Mouse (Mus musculus) right cerebral cortex, postnatal 4 days (tissue): ENCODE data around the gene Wfdc12.
"Not testable (repeated sequence)": the region's sequence is repeated elsewhere in the genome, so short reads cannot be mapped to it uniquely, and the experiment has no call there.

ENCODE experiments used
- DNase-seq: peaks from one replicate; pipeline ENCODE4 v3.0.0-alpha.2; 2022

The Wfdc12 gene

DNA sequence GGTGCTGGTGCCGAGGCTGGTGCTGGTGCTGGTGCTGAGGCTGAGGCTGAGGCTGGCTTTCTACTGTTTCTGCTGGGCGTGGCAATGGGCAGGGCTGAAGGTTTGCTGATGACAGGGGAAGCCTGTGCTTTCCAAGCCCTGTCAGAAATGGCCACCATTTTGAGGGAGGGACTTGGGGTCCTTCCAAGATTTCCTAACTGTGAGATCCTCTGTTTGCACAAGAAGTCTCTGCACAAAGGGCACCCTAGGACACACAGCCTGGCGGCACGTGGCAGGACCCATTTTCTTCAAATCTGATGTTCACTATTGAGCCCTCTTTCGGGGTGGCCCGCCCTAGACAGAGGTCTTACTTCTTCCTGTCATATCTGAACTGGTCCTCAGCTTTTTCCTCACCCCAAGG is at the start of gene Wfdc12:
Gene Wfdc12 (minus strand): TSS at position 33 of the 400 bp plus-strand sequence.
- DNase-seq: no peak

DNA sequence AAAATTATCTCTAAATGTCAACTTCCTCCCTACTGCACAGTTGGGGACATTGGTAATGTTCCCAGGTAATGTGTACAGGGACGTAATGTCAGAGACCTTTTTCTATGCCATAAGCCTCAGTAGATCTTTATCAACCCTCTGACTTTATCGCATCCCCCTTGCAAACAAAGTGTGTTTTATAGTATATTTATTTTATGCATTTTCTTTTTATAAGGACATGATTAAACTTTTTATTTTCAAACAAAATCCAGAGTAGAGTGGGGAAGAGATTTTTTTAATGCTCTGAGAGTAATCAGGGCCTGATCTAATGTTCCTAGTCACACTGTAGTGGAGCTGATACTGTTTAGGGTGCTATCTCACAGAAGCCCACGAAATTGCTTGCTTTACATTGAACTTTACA is 48.0 kb upstream of the Wfdc12 start, which contains the start of gene Svs2:
Gene Svs2 (minus strand): TSS at position 101 of the 400 bp plus-strand sequence.
- DNase-seq: no peak

DNA sequence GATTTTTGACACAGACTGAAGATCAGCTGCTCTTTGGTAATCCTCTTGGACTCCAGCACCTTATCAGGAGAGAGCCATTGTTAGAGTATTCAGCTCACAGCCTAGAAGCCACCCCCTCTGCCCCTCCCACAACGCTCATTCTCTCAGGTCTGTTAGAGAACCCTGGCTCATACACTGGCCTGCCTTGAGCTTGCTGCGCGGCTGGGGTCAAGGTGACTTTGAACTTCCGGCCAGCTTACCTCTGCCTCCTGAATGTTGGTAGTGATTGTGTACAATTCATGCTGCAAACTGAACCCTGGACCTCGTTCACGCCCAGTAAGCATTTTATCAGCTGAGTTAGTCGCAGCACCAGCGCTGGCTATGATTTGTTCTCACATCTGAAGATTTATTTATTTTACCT is 42.3 kb upstream of the Wfdc12 start:
- no peak for DNase-seq

DNA sequence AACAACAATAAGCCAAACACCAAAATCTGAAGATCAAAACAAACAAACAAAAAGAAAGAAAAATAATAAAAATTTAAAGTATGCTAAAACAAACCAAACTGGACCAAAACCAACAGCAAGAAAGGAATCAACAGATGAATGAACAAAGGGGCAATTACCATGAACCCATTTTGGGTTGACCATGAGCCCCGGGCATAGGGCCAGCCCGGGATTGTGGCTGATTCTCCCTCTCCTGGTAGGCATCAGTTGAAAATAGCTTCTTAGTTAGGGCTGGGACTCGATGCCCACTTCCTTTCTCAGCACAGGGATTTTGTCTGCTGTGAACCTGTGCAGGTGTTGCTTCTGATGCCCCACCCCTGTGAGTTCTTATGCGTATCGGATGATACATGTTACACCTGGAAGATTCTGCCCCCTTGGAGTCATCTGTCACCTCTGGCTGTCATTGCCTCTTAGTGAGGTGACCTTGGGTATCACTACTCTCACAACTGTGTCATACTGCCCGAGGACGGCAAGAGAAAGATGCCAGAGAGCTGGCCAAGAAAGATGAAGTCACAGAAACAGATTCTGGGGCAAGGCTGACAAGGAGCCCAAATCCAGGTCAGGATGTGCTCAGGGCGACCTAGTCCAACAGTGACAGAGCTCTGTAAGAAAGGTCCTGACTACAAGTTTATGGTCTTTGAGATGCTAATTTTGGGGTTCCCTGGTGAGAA is 38.1 kb upstream of the Wfdc12 start:
- no peak for DNase-seq

DNA sequence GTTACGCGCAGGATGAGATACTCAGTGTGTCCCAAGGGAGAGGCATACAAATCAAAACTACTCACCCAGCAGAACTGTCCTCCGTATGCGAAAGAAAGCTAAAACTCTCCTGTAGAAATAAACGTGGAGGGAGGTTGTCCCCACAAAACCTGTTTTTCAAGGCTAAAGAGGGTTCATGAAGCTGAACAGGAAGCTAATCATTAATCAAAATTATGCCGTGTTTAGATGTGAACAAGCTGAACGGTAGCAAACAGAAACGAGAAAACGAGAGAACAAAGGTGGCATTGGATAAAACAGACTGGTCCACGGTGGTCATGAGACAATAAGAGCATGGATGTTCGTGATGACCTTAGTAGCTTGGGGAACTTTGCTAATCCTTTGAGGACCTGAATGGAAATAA is 31.1 kb upstream of the Wfdc12 start, which contains the start of gene Wfdc15b:
Gene Wfdc15b (minus strand): TSS at position 139 of the 400 bp plus-strand sequence.
- no peak for DNase-seq

DNA sequence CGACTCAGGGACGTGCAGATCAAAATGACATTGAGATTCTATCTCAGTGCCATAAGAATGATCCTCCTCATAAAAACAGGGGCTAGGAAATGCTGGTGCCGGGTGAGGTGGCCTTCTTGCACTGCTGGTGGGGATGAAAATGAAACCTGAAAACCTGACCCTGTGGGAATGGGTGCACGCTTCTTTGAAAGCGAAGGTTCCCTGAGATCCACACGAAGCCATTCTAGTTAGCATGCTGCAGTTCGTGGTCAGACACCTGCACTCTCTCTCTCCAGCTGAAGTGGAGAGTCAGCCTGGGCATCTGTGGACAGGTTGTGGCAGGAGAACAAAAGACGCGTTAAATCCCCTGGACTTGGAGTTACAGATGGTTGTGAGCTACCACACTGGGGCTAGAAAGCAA is 28.9 kb upstream of the Wfdc12 start:
- no peak for DNase-seq

DNA sequence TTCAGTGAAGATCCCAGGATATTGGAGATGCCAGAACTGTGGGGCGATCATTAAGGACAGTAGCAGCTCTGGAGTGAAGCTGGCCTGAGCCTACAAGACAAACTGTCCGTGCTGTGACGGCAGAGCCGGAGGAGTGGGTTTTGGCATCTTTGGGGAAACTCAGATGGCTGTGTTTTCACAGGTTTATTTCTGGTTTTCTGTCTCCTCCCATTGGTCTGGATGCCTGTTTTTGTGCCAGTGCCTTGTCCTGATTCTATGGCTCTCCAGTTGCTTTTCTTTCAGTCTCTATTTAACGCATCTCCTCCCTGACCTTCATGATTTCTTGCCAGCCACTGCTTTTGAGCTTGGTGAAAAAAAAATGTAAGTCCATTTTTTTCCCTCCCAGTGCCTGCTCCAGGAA is 22.3 kb upstream of the Wfdc12 start:
- no peak for DNase-seq

DNA sequence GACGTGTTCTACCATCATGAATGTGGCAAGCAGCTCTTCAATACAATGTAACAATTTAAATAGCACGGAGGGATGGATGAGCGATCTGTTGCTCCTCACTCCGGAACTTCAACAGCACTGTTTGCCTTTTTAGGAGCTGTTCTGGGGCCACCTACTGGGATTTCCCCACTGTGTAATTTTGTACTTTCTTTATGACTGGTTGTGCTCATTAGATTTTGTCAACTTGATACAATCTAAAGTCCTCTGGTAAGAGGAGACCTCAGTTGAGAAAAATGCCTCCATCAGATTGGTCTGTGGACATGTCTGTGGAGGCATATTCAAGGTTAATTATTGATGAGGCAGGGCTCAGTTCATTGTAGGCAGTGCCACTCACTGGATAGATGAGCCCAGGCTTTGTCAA is 20.5 kb upstream of the Wfdc12 start:
- DNase-seq: no peak

GRCm38 (mm10) chr2:164206676-164207075 is 16.3 kb upstream of the Wfdc12 start:
- DNase-seq: no peak

DNA sequence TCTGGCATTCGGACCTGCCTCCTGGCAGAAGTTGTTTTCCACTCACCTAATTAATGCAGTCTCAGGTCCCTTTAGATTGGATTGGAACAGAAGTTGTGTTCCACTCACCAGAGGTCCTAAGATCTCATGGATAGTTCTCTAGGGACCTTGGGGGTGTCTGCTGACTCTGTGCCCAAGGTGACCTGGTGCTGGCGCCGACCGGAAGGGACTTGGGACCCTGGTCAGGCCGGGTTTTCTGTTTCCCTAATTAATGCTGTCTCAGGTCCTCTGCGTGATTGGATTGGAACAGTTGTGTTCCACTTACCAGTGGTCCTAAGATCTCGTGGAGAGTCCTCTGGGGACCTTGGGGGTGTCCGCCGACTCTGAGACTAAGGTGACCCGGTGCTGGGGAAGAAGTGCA is 15.6 kb upstream of the Wfdc12 start:
- not testable (repeated sequence) for DNase-seq

DNA sequence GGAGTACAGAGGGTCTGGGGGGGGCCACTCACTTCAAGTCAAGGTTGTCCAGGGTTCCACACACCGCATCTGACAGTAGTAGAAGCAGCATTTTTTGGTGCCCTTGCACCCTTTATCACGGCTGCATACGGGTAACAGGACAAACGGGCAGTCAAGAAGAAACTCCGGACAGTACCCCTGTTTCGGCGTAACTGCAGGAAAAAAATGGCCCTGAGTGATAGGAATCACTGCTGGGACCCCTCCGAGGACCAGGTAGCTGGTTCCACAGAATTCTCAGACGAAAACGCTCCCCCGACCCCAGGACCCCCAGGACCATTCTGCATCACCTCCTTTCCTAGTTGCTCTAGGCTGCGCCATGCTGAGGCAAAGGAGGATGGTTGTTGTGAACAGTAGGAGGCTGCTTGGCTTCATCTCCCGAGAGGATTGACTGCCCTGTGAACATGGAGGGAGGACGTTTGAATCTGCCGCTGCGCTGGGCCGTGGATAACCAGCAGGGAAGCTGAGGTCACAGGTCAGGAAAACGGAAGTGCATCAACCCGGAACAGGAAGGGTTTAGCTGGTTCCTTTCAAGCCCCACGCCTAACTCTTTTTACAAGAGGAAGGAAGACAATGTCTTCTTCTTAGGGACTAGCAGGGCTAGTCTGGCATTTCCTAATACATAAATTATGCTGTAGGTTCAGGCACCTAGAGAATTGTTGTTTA is 9.4 kb upstream of the Wfdc12 start, which contains the start of gene Wfdc15a:
Gene Wfdc15a (minus strand): TSS at position 505 of the 702 bp plus-strand sequence.
- no peak for DNase-seq

- no peak for DNase-seq
Measured at GRCm38 (mm10) chr2:164196700-164196990, 6.2 kb upstream of the Wfdc12 start.

- DNase-seq: no peak
Measured at GRCm38 (mm10) chr2:164195971-164196699, 5.7 kb upstream of the Wfdc12 start.

DNA sequence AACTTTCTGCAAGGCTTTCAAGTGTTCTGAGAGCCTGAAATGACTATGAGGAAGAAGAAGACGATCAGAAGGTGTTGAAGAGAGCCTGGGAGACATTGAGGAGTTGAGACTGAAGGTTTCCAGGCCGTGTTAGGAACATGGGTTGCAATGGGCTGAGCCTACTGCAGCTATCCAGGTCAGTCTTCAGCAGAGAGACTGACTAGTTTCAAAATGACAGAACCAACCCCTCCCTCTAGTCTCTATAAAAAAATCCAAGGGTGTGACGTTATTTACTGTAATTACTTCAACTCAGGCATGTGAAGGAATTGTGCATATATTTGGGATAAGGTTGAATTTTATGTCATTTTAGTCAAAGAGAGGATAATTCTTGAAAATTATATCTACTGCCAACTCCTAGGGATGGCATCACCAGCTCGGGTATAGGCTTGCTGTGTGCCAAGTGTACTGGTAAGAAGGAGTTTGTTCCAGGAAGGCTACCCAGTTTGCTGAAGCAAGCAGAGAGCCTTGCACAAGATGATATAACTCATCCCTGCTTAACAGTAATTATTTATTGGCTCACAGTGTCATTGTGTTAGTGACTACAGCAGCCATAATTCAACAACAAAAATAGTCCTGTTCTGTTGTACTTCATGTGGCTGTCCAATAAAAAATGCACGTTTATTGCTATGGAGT is 4.7 kb upstream of the Wfdc12 start:
- DNase-seq: no peak

GRCm38 (mm10) chr2:164192279-164192678 is 1.9 kb upstream of the Wfdc12 start:
- no peak for DNase-seq

GRCm38 (mm10) chr2:164188722-164189121 is 1.7 kb downstream of the Wfdc12 start:
- no peak for DNase-seq

- DNase-seq: no peak
Measured at GRCm38 (mm10) chr2:164184145-164184719, 6.2 kb downstream of the Wfdc12 start.

- DNase-seq: no peak
Measured at GRCm38 (mm10) chr2:164183340-164183739, 7.1 kb downstream of the Wfdc12 start.

DNA sequence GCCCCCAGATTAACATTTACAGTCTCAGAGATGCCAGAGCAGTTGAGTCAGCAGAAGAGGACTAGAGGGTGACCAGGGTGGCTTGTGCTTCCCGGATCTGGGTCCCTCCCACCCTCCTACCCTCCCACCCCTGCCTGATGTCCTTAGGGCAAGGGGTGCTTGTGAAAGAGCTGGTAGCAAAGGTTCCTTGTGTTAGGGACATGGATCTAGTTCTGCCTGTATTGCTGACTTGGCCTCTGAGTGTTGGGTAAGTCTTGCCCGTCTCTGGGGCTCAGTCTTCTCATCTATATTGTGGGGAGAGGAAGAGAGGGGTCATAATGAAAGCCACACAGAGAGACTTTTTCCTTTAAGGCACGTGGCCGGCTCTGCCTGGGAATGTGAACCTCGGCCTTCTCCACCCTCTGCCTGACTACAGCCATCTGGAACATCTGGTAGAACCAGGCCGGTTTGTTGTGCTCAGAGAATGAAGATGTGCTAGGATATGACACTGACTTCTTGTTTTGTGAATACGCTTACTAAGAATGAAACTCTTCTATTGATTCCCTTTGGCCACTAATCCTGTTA is 7.6 kb downstream of the Wfdc12 start, which contains the start of gene Wfdc5:
Gene Wfdc5 (minus strand): TSS at position 51 of the 564 bp plus-strand sequence.
- no peak for DNase-seq

DNA sequence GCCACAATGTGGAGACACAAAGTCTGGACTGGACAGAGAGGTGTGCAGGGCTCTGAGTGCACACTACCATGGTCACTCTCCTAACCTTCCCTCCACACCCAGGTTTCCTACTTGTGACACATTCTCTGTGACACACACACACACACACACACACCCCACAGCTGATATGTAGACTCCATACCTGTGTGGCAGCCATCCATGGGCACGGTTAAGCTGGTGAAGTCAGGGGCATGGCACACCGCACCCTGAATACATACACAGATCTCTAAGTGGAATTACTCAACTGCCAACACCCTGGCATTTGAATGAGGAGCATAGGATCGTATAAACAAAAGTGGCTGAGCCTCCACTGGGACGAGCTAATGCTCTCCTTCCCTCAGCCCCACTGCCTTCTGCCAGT is 9.6 kb downstream of the Wfdc12 start:
- no peak for DNase-seq

DNA sequence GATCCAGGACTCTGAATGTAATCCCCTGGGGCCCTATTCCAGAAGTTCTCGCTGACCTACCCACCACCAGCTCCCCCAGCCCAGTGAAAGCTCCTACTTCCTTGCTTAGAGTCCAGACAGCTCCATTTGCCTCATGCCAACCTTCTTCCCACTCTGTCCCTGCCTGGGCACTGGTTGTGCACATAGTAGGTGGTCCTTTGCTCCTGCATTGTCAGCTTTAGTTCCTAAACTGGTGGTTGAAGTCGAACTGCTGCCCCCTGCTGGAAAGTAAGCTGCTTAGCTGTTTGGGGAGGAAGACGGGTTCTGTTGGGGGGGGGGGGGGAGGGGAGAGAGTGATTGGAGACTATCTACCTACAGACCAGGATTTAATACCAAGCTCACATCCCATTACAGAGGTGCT is 10.3 kb downstream of the Wfdc12 start:
- DNase-seq: no peak

- no peak for DNase-seq
Measured at GRCm38 (mm10) chr2:164177831-164178230, 12.6 kb downstream of the Wfdc12 start.
